Mouse (Mus musculus) liver, embryonic 16.5 days (tissue): ENCODE results near the gene Rpp25l. TPM values are rescaled to one million over a fixed set of nuclear protein-coding genes. Genes with fewer than 3 reads are reported as not detected.

Experiments
- polyA plus RNA-seq: library from polyadenylated mRNA; unstranded; fragments of >200 nt; fragmentation: Nextera tagmentation; extraction: Ambion mirVana; gene quantifications from 2 replicates; pipeline ENCODE4 v1.2.1, GENCODE M21; 2015

Rpp25l gene
- polyA plus RNA-seq, 1 experiment from 2014 or later: 27.2 TPM

Other genes with a start within 250 kb of the Rpp25l start
- gene Kif24, start 248.6 kb downstream of the Rpp25l start, polyA plus RNA-seq: 4.9 and 5.0 TPM in 2 replicates
- 16.9 and 20.5 TPM in 2 replicates for gene Nudt2, start 248.4 kb downstream of the Rpp25l start, polyA plus RNA-seq
- 1.6 and 1.8 TPM in 2 replicates for gene AI464131, start 210.5 kb downstream of the Rpp25l start, polyA plus RNA-seq
- gene 1110017D15Rik, start 196.2 kb downstream of the Rpp25l start, polyA plus RNA-seq: not detected in 2 replicates
- gene Fam219a, start 144.0 kb downstream of the Rpp25l start, polyA plus RNA-seq: 0.67 and 0.98 TPM in 2 replicates
- gene Dnaic1, start 143.8 kb downstream of the Rpp25l start, polyA plus RNA-seq: 4.3 and 4.9 TPM in 2 replicates
- 3.2 and 4.5 TPM in 2 replicates for gene Enho, start 73.2 kb downstream of the Rpp25l start, polyA plus RNA-seq
- 0.19 and 0.22 TPM in 2 replicates for gene Cntfr, start 16.4 kb downstream of the Rpp25l start, polyA plus RNA-seq
- gene Il11ra1, start 13.5 kb downstream of the Rpp25l start, polyA plus RNA-seq: 42.3 and 45.4 TPM in 2 replicates
- gene Dctn3, start 9.6 kb upstream of the Rpp25l start, polyA plus RNA-seq: 56.9 and 62.0 TPM in 2 replicates
- gene Arid3c, start 17.6 kb upstream of the Rpp25l start, polyA plus RNA-seq: not detected in 2 replicates
- gene Galt, start 41.7 kb upstream of the Rpp25l start, polyA plus RNA-seq: 34.7 and 40.8 TPM in 2 replicates
- 50.6 and 57.0 TPM in 2 replicates for gene Sigmar1, start 42.6 kb upstream of the Rpp25l start, polyA plus RNA-seq
- gene Ccl27a, start 60.7 kb upstream of the Rpp25l start, polyA plus RNA-seq: 7.5 and 9.4 TPM in 2 replicates
- gene Gm21541, start 190.1 kb upstream of the Rpp25l start, polyA plus RNA-seq: not detected in 2 replicates
- 0.28 TPM in 1 of 2 replicates, not detected in the other for gene Gm20878, start 228.0 kb upstream of the Rpp25l start, polyA plus RNA-seq